Mouse (Mus musculus) liver, embryonic 12.5 days (tissue): ENCODE measurements around the gene Esd. TPM values are rescaled to one million over a fixed set of nuclear protein-coding genes. Genes with fewer than 3 reads are reported as not detected.

Experiments used
- ATAC-seq: fragments of 200-750 bp; cut with Nextera tagmentation; 2 replicates; pipeline ENCODE4 v1.8.0; 2017; ENCODE audit warnings: moderate number of reproducible peaks, mild to moderate bottlenecking, moderate library complexity
- H3K27ac ChIP-seq: fragments of 300-500 bp; sonication (generic); 2 replicates; pipeline ENCODE4 v1.5.1; 2016; ENCODE audit warnings: mild to moderate bottlenecking
- H3K27me3 ChIP-seq: fragments of 300-500 bp; sonication (generic); replicated peaks from 2 replicates; pipeline ENCODE4 v1.6.1; 2016; ENCODE audit warnings: mild to moderate bottlenecking, moderate library complexity
- H3K36me3 ChIP-seq: fragments of 300-500 bp; sonication (generic); 2 replicates; pipeline ENCODE4 v1.6.1; 2016; ENCODE audit warnings: mild to moderate bottlenecking, moderate library complexity
- H3K4me1 ChIP-seq: fragments of 300-500 bp; sonication (generic); 2 replicates; pipeline ENCODE4 v1.6.1; 2016
- H3K4me2 ChIP-seq: fragments of 300-500 bp; sonication (generic); 2 replicates; pipeline ENCODE4 v1.6.1; 2016; ENCODE audit warnings: mild to moderate bottlenecking, moderate library complexity
- H3K4me3 ChIP-seq: fragments of 300-500 bp; sonication (generic); 2 replicates; pipeline ENCODE4 v1.5.1; 2016; ENCODE audit warnings: mild to moderate bottlenecking, moderate library complexity
- H3K9ac ChIP-seq: fragments of 300-500 bp; sonication (generic); 2 replicates; pipeline ENCODE4 v1.6.1; 2016; ENCODE audit warnings: mild to moderate bottlenecking, moderate library complexity
- H3K9me3 ChIP-seq: fragments of 300-500 bp; sonication (generic); replicated peaks from 2 replicates; pipeline ENCODE4 v1.6.1; 2016; ENCODE audit warnings: mild to moderate bottlenecking, moderate library complexity
- whole genome bisulfite sequencing: fragments of 180-500 bp; shearing (Covaris S2); methylation state at CpG from one replicate; pipeline ENCODE4 v1.1.7; 2016; ENCODE audit not compliant: insufficient replicate concordance; 5-methylcytosine and 5-hydroxymethylcytosine counted together
- polyA plus RNA-seq: library from polyadenylated mRNA; unstranded; fragments of >200 nt; fragmentation: Nextera tagmentation; extraction: Ambion mirVana; gene quantifications from 2 replicates; pipeline ENCODE4 v1.2.1, GENCODE M21; 2016

Gene Esd
- polyA plus RNA-seq, 1 experiment from 2014 or later: 303 TPM

DNA sequence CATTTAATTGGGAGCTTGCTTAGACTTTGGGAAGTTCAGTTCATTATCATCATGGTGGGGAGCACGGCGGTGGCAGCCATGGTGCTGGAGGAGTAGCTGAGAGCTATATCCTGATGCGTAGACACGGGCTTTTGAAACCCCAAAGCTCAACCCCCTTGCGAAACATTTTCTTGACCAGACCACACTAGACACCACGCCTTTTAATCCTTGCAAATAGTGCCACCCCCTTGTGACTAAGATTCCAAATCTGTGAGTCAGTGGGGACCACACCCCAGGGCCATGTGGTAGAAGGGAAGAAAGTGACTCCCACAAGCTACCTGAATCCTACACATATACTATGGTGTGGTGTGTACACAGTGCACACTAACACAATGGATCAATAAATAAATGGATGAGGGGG is 4.8 kb downstream of the Esd start:
- ATAC-seq: no peak
- H3K27ac ChIP-seq: no peak overlapping the region
- H3K36me3 ChIP-seq: peaks cover 73% of the 10 kb centered on the region
- H3K4me3 ChIP-seq: no peak overlapping the region
- H3K9ac ChIP-seq: no peak overlapping the region
- H3K27me3 ChIP-seq: no peaks in the 10 kb centered on the region
- 89% methylated on average over 6 of the region's 6 CpGs for WGBS
- H3K9me3 ChIP-seq: no peaks in the 10 kb centered on the region
- H3K4me1 ChIP-seq: peaks cover 22% of the 10 kb centered on the region
- H3K4me2 ChIP-seq: no peak overlapping the region

DNA sequence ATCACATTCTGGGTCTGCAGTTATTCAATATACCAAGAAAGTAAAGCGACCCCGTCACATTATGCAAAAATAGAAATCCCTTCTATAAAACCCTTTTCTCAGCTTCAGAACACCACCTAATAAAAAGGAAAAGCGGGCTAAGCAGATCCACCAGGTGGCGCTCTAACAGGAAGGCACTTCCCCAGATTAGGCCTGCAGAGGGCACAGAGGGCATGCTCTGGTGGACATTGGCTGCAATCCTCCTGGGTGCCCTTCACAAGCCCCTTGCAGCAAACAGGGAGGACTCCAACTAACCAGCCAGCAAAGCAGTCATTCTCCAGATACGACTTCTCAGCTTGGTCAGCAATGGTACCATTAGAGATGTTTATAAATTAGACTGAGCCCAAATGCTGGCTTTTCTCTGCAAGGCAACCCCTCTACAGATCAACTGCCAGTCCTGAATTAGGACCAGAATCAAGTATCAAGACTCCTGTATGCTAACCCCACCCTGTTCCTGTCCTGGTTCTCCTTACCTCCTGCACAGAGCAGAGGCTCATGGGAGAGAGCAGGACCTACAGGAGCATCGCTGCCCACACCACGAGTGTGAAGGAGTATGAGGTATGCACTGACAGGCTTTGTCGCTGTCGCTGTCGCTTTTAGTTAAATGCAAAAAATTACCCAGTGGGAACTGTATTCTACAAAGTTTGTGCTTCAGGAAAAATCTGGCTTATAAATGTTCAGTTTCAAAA is 32.3 kb downstream of the Esd start:
- H3K27ac ChIP-seq: no peak overlapping the region
- H3K36me3 ChIP-seq: peaks cover 6% of the 10 kb centered on the region
- no peak overlapping the region for H3K9ac ChIP-seq
- H3K27me3 ChIP-seq: no peaks in the 10 kb centered on the region
- no peak overlapping the region for H3K4me3 ChIP-seq
- H3K4me2 ChIP-seq: no peak overlapping the region
- no peaks in the 10 kb centered on the region for H3K9me3 ChIP-seq
- H3K4me1 ChIP-seq: no peaks in the 10 kb centered on the region
- ATAC-seq: no peak
- WGBS: 58% methylated on average over 10 of the region's 10 CpGs

DNA sequence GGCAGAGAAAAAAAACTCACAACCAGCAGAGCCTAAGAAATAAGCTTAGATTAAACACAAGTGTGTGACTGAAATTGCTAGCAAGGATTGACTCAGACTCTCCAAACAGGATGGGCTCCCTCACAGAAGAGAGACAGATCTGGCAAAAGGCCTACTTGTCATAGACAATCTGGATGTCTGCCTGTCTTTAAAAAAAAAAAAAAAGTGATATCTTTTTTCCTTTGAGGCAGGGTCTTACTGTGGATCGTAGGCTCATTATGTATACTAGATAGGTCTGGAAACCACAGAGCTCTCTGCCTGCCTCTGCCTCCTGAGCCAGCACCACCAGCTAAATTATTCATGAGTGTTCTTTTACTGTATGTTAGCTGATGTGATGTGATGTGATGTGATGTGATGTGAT is 35.8 kb downstream of the Esd start:
- H3K36me3 ChIP-seq: peaks cover 23% of the 10 kb centered on the region
- no peaks in the 10 kb centered on the region for H3K27me3 ChIP-seq
- H3K4me2 ChIP-seq: no peak overlapping the region
- no peak for ATAC-seq
- no peaks in the 10 kb centered on the region for H3K4me1 ChIP-seq
- H3K9ac ChIP-seq: no peak overlapping the region
- H3K9me3 ChIP-seq: no peaks in the 10 kb centered on the region
- 67% methylated on average over 1 of the region's 1 CpGs for WGBS
- H3K27ac ChIP-seq: no peak overlapping the region
- H3K4me3 ChIP-seq: no peak overlapping the region

DNA sequence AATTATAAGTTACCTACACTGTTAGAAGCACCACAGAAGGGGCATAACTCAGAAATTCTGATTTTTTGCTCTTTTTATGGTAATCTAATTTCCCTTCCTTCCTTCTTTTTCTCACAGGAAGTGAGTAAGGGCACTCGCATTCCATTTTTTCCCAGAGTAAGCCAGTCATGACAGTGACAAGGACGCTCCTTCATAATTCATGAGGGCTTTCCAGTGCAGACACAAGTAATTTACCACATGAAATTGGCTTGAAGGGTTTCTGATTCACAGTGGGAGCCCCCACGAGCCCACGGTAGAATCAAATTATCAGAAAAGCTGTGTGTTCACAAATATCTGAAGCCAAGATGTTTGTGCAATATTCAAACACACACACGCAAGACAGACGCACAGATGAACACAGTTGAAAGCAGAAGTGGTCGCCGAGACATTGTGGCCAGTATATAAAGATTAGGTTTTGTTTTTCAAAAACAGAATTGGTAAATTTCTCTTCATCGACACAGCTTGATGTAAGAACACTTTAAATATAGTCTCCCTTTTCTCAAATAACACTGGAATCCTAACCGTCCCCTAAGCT is 42.0 kb downstream of the Esd start:
- Histone ChIP-seq H3K4me2 (no peak overlapping the region), H3K9me3 (no peaks in the 10 kb centered on the region), H3K36me3 (peaks cover 19% of the 10 kb centered on the region), H3K27ac (no peak overlapping the region), H3K4me1 (no peaks in the 10 kb centered on the region), H3K9ac (no peak overlapping the region), H3K4me3 (no peak overlapping the region), H3K27me3 (no peaks in the 10 kb centered on the region)
- WGBS: 63% methylated on average over 10 of the region's 10 CpGs
- no peak for ATAC-seq

DNA sequence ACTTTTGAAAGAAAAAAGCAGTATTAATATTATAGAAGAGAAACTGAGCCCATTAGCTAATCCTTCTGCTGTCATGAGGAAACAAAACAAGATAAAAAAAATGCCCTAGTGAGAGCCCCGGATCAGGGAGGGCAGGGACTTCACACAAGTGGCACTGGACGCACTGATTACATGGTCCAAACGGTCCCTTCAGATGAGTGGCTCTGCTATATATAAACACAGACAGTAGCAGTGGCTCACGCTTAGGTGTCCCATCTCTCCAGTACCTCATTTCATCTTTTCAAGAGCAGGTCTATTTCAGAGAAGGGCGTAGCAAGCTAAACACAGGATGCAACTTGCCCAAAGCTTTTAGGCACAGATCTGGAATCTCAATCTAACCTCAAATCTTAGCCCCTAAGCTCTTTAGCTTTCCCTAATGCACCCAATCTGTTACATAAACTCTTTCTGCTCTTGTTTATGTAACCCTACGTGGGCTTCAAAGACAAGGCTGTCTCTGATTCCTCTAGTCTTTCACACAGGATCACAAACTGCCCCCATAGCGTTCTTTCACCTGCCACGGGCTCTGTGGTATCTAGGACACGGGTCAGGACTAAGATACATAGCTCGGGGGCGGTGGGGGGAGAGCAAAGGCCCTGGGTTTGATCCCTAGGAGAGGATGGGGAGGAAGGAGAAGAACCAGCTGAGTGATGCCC is 52.3 kb downstream of the Esd start:
- no peak for ATAC-seq
- Histone ChIP-seq H3K4me1 (no peaks in the 10 kb centered on the region), H3K4me2 (no peak overlapping the region), H3K27ac (no peak overlapping the region), H3K36me3 (peaks cover 34% of the 10 kb centered on the region), H3K9me3 (no peaks in the 10 kb centered on the region), H3K4me3 (no peak overlapping the region), H3K27me3 (no peaks in the 10 kb centered on the region), H3K9ac (no peak overlapping the region)
- 72% methylated on average over 11 of the region's 11 CpGs for WGBS

DNA sequence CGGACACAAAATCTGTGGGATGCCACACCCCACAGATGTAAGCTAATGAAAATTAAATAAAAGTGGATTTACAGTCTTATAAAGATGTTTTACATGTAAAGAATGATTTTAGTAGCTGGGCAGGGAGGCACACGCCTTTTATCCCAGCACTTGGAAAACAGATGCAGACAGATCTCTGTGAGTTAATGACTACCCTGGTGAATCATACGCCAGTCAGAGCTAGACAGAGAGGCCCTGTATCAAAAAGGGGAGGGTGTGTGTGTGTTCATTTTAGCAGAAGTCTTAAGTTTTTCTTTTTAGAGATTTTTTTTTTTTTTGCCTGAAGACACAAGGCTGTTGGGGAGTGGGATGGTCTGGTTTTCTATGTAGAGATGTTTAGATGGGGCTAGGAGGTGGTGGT is 55.6 kb downstream of the Esd start:
- H3K4me3 ChIP-seq: no peak overlapping the region
- no peaks in the 10 kb centered on the region for H3K9me3 ChIP-seq
- H3K9ac ChIP-seq: no peak overlapping the region
- H3K36me3 ChIP-seq: peaks cover 34% of the 10 kb centered on the region
- WGBS: 84% methylated on average over 3 of the region's 3 CpGs
- no peak overlapping the region for H3K27ac ChIP-seq
- H3K27me3 ChIP-seq: no peaks in the 10 kb centered on the region
- peaks cover 12% of the 10 kb centered on the region for H3K4me1 ChIP-seq
- no peak overlapping the region for H3K4me2 ChIP-seq
- no peak for ATAC-seq

DNA sequence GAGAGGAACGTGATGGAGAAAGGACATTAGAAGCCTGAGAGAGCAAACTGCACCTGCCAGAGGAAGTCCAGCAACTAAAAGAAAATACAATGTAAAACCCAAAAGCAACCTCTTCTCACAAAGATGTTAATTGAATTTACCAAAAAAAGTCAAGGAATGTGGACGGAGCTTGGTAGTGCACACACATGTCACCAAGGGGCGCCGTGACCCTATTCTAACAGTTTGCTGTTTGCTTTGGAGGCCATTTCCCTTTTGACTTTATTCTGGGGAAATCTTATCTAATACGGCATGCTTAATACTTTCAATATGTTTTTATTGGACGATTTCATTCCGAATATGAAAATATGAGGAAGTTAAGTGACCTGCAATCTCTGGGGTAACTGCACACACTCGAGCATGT is 56.7 kb downstream of the Esd start:
- Histone ChIP-seq H3K27me3 (no peaks in the 10 kb centered on the region), H3K4me2 (no peak overlapping the region), H3K4me3 (no peak overlapping the region), H3K9ac (no peak overlapping the region), H3K36me3 (peaks cover 27% of the 10 kb centered on the region), H3K27ac (no peak overlapping the region), H3K9me3 (no peaks in the 10 kb centered on the region), H3K4me1 (peaks cover 12% of the 10 kb centered on the region)
- no peak for ATAC-seq
- 70% methylated on average over 8 of the region's 8 CpGs for WGBS

DNA sequence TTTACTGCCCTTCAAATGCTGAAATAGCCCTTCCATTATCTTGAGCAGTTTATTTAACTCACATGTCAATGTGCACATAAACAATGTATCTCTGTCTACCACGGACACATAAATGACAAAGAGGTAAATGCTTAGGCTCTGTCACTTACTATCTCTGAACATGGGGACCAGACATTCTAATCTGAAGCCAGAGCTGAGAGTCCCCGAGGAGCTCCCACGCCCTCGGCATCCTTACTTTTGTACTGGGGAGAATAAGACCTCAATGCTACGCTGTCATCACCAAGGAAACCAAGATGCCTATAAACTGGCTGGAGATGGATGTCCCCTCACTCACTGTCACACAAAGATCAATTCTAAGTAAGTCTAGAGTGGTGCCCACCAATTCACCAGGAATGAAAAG is 58.4 kb downstream of the Esd start:
- no peaks in the 10 kb centered on the region for H3K27me3 ChIP-seq
- no peaks in the 10 kb centered on the region for H3K9me3 ChIP-seq
- no peak overlapping the region for H3K9ac ChIP-seq
- H3K27ac ChIP-seq: no peak overlapping the region
- WGBS: 57% methylated on average over 5 of the region's 5 CpGs
- peaks cover 17% of the 10 kb centered on the region for H3K36me3 ChIP-seq
- H3K4me2 ChIP-seq: no peak overlapping the region
- no peak for ATAC-seq
- H3K4me1 ChIP-seq: peaks cover 12% of the 10 kb centered on the region
- no peak overlapping the region for H3K4me3 ChIP-seq

DNA sequence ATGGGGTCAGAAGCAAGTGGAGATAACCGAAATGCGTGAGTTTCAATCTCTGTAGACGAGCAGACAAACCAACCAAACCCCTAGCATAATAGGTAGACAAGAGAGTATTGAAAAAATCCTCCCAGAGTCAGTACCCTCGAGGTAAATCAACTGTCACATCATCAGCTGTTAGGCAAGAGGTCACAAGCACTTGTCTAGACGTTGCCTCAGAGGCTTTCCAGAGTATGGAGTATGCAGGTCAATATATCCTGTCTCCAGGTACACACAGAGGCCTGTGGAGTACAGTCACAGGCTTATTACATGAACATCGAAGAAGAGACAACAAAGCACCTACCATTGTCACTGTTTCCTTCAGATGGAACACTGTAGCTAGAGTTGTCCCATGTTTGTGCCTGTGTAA is 60.7 kb downstream of the Esd start:
- Histone ChIP-seq H3K9me3 (no peaks in the 10 kb centered on the region), H3K4me1 (peaks cover 12% of the 10 kb centered on the region), H3K27me3 (no peaks in the 10 kb centered on the region), H3K4me3 (no peak overlapping the region), H3K27ac (no peak overlapping the region), H3K9ac (no peak overlapping the region), H3K4me2 (no peak overlapping the region), H3K36me3 (peaks cover 9% of the 10 kb centered on the region; the same call in 1 of the 2 replicates)
- WGBS: 70% methylated on average over 6 of the region's 6 CpGs
- no peak for ATAC-seq

DNA sequence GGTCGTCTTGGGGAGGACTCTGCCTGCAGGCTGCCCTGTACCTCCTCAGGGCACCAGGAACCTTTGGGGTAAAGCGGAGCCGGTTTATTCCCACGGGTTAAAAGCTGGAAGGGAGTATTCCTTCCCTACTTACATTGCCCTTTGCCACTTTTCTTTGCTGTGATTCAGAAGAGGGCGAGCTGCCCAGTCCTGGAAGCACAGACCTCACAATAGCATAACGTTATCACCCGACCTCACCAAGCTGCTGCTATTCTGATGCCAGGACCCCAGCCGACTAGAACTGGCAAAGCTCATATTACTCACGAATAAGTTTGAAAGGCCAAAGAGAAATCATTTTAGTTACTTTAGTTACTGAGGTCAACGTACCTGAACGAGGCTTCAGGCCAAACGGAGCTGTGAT is 62.8 kb downstream of the Esd start:
- Histone ChIP-seq H3K27me3 (no peaks in the 10 kb centered on the region), H3K4me2 (no peak overlapping the region), H3K4me3 (no peak overlapping the region), H3K27ac (no peak overlapping the region), H3K4me1 (peaks cover 12% of the 10 kb centered on the region), H3K9me3 (no peaks in the 10 kb centered on the region), H3K36me3 (peaks cover 12% of the 10 kb centered on the region; the same call in 1 of the 2 replicates), H3K9ac (no peak overlapping the region)
- WGBS: 76% methylated on average over 12 of the region's 12 CpGs
- no peak for ATAC-seq

DNA sequence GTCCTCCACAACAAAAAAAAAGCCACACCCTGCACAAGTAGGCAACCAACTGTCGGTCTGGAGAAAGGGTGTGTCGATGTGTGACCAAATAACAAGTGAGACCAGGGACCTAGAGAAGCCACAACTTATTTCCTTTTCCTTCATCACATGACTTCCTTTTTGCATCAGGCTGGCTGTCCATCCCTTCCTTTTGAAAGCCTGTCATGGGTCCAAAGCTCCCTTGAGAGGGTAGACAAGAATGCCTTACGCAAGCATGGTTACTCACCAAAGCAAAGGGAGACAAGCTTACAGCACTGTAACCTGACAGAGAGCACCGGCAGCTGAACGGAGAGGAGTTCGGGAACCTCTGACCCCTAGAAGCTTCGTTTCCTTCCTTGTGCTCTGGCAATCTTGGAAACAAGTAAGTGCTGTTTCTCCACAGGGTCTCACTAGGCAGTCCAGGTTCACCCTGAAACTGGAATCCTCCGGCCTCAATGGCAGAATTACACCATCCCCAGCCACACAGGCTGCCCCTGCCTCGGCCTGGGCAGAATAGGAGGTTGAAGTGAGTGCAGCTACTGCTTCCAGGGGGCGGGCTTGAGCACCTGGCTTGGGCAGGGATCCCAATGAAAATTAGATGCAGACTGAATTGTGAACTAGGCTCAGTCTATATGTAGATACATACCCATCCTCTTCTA is 65.4 kb downstream of the Esd start:
- H3K27ac ChIP-seq: no peak overlapping the region
- H3K4me2 ChIP-seq: no peak overlapping the region
- H3K9me3 ChIP-seq: peaks cover 12% of the 10 kb centered on the region
- peaks cover 32% of the 10 kb centered on the region for H3K36me3 ChIP-seq
- no peak overlapping the region for H3K4me3 ChIP-seq
- H3K9ac ChIP-seq: no peak overlapping the region
- no peaks in the 10 kb centered on the region for H3K4me1 ChIP-seq
- 67% methylated on average over 10 of the region's 10 CpGs for WGBS
- no peak for ATAC-seq
- no peaks in the 10 kb centered on the region for H3K27me3 ChIP-seq
